Comparison of ENCODE assay signal across 8 mouse cellular contexts in the genomic region with DNA sequence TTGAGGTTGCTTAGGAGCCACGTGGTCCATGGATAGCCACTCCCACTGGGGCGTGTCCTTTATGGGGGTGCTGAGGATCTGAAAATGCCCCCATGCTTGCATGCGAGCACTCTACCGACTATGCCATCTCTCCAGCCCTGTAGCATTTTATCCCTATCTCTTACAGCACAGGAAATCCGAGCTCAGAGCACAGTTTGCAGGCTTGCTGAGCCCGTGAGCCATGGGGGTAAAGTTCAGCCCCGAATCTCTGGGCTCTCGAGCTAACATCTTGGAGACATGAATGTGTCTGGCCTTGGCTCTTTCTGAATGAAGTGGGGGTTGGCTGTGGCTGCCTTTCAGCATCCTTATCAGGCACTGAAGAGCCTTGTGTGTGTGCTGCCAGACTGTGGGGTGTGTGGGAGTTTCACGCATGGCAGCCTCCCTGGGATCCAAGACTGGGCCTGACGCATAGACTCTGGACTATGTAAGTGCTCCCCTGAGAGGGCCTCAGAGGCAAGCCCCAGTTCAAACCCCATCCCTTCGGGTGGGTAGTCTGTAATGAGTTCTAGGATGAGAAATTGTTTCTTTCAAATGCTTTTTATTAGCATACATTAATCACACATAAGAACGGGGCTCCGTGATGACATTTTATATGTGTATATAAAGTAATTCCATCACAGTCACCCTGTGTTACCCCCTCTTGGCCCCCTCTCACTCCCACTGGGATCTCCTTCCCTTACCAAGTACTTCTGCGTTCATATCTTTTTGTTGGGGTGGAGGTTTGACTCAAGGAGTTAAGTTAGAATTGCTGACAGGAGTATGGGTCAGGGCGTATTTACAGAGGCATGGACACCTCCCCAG.
DNase-seq lines count a peak whose midpoint lies in the region; ATAC-seq lines count a peak whose summit lies in the region.

No protein-coding gene starts in this region.

- peaks cover 35% of the 10 kb centered on the region for H3K4me1 ChIP-seq in embryonic facial prominence, embryonic 12.5 days
- H3K4me1 ChIP-seq in heart, embryonic 16.5 days (ENCODE audit: control insufficient read depth, insufficient read depth, low read length), result peaks cover 12% of the 10 kb centered on the region

- no peaks in the 10 kb centered on the region for H3K36me3 ChIP-seq in embryonic facial prominence, embryonic 12.5 days
- no peaks in the 10 kb centered on the region for H3K36me3 ChIP-seq in heart, embryonic 16.5 days (ENCODE audit: control insufficient read depth, insufficient read depth)

- no peaks in the 10 kb centered on the region for H3K9me3 ChIP-seq in embryonic facial prominence, embryonic 12.5 days
- H3K9me3 ChIP-seq in heart, embryonic 16.5 days (replicated peaks; ENCODE audit: control insufficient read depth, low read length), result no peaks in the 10 kb centered on the region

- ATAC-seq in embryonic facial prominence, embryonic 12.5 days (ENCODE audit: insufficient number of reproducible peaks, insufficient read depth, low FRiP score, low TSS enrichment), result 0 out of 2 replicates have a peak, but pooled peaks have one; percentile 55
- peak; percentile 79 for ATAC-seq in heart, embryonic 16.5 days (replicated peaks; ENCODE audit: extremely low read depth, insufficient read depth, low FRiP score)
- no peak for ATAC-seq in cerebellum, adult (ENCODE audit: insufficient number of reproducible peaks, low FRiP score, low TSS enrichment)

- H3K9ac ChIP-seq in embryonic facial prominence, embryonic 12.5 days, result no peak overlapping the region
- H3K9ac ChIP-seq in heart, embryonic 16.5 days (ENCODE audit: low read length), result no peak overlapping the region

- DNase-seq in layer of hippocampus, adult 8-10 months (ENCODE audit: low spot score in 2 of 2), result peak; percentile 15 to 35
- DNase-seq in layer of hippocampus, adult 9-10 months (ENCODE audit: low spot score), result no peak
- DNase-seq in layer of hippocampus, postnatal 14 days (ENCODE audit: low spot score in 2 of 2), result peak; percentile 15 to 16
- DNase-seq in ovary, postnatal 36 days (ENCODE audit: low spot score), result peak; percentile 64
- DNase-seq in spleen, postnatal 10 days (ENCODE audit: low spot score in 2 of 2), result no peak

- no peaks in the 10 kb centered on the region for H3K27me3 ChIP-seq in embryonic facial prominence, embryonic 12.5 days
- no peaks in the 10 kb centered on the region for H3K27me3 ChIP-seq in heart, embryonic 16.5 days (ENCODE audit: control insufficient read depth, insufficient read depth, low read length)

- no peak overlapping the region for H3K4me3 ChIP-seq in embryonic facial prominence, embryonic 12.5 days
- no peak overlapping the region for H3K4me3 ChIP-seq in heart, embryonic 16.5 days (ENCODE audit: low read length)

- H3K4me2 ChIP-seq in embryonic facial prominence, embryonic 12.5 days (replicated peaks), result no peak overlapping the region
- H3K4me2 ChIP-seq in heart, embryonic 16.5 days (ENCODE audit: low read depth, low read length), result peak overlapping the region; percentile 24; the same call in 1 of the 2 replicates

- WGBS in embryonic facial prominence, embryonic 12.5 days, result 37% methylated on average over 15 of the region's 15 CpGs
- WGBS in heart, embryonic 16.5 days, result 32% methylated on average over 15 of the region's 15 CpGs

- H3K27ac ChIP-seq in embryonic facial prominence, embryonic 12.5 days, result peak overlapping the region; percentile 31; the same call in 1 of the 2 replicates
- H3K27ac ChIP-seq in heart, embryonic 16.5 days (ENCODE audit: low read length), result peak overlapping the region; percentile 20

Comparison
In these comparisons a context has a peak if more than half of its experiments do, and no peak if none do; other contexts are left out.
1. DNase-seq: peak in layer of hippocampus, adult 8-10 months (2 of 2), layer of hippocampus, postnatal 14 days (2 of 2) and ovary, postnatal 36 days (single experiment); none in layer of hippocampus, adult 9-10 months (single experiment) and spleen, postnatal 10 days (0 of 2).